Mouse (Mus musculus) bone marrow macrophage, adult 2 months (primary cell): ENCODE measurements around the gene Aurkb.

Experiments used
- CTCF ChIP-seq: IDR thresholded peaks from 2 replicates; pipeline ENCODE4 v1.5.1; 2012; ENCODE audit warnings: low read depth, mild to moderate bottlenecking, low read length, moderate library complexity
- POLR2A ChIP-seq: IDR thresholded peaks from 2 replicates; pipeline ENCODE4 v1.6.1; 2012; ENCODE audit warnings: mild to moderate bottlenecking, low read depth, low read length, borderline replicate concordance

- no peak for TF ChIP-seq CTCF
- TF ChIP-seq POLR2A, result no peak
These were observed 33.3 kb upstream of the Aurkb start for GRCm38 (mm10) chr11:69012071-69012601.
